Comparison of ENCODE assay signal across 14 mouse cellular contexts in the genomic region with DNA sequence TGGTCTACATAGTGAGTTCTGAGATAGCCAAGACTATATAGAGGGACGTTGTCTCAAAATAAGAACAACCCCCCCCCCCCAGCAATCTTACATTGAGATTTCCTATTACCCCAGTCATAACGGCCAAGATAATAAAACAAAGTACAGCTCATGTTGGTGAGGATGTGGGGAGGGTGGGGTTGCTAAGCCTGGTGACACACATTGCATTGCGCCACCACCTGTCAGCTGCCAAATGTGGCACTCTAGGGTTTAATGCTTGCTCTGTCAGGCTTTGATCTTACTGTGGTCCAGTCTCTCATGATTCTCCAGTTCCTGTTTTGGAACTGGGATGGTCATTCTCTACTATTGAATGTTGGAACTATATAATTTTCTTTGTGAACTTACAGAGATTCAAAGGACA. TPM values are rescaled to one million over a fixed set of nuclear protein-coding genes. Genes with fewer than 3 reads are reported as not detected.
DNase-seq lines count a peak whose midpoint lies in the region; ATAC-seq and TF ChIP-seq lines count a peak whose summit lies in the region.
"Had no signal": no experiment of that assay in that cellular context is flagged by ENCODE, and none has a peak within 500 bp of the region (broad histone marks: within the 10 kb centered on the region; RNA-seq: fewer than 3 reads in every experiment).

No protein-coding gene starts in this region.

- WGBS in liver, postnatal 0 days (ENCODE audit: insufficient replicate concordance): 56% methylated on average over 3 of the region's 3 CpGs
- WGBS in liver, embryonic 12.5 days (ENCODE audit: insufficient replicate concordance): 59% methylated on average over 3 of the region's 3 CpGs
- WGBS in midbrain, embryonic 14.5 days: 89% methylated on average over 3 of the region's 3 CpGs

- 0 out of 2 replicates have a peak, but pooled peaks have one; percentile 16 for TF ChIP-seq CTCF in liver, postnatal 0 days (IDR thresholded peaks at IDR 0.05; ENCODE audit: low read depth)

- H3K9me3 ChIP-seq in liver, postnatal 0 days (ENCODE audit: low read length): no peaks in the 10 kb centered on the region
- H3K9me3 ChIP-seq in liver, embryonic 12.5 days (replicated peaks): no peaks in the 10 kb centered on the region
- H3K9me3 ChIP-seq in midbrain, embryonic 14.5 days (ENCODE audit: control insufficient read depth, low read length): no peaks in the 10 kb centered on the region
- H3K9me3 ChIP-seq: embryonic facial prominence, embryonic 10.5 days; limb, embryonic 15.5 days; midbrain, embryonic 13.5 days had no signal

- no peaks in the 10 kb centered on the region for H3K27me3 ChIP-seq in liver, postnatal 0 days (ENCODE audit: insufficient read depth, low read length)
- no peaks in the 10 kb centered on the region for H3K27me3 ChIP-seq in liver, embryonic 12.5 days (replicated peaks)
- no peaks in the 10 kb centered on the region for H3K27me3 ChIP-seq in midbrain, embryonic 14.5 days (ENCODE audit: control insufficient read depth, insufficient read depth, low read length)
- H3K27me3 ChIP-seq: limb, embryonic 15.5 days; midbrain, embryonic 13.5 days had no signal

- no peak overlapping the region for H3K4me3 ChIP-seq in liver, postnatal 0 days (ENCODE audit: low read depth, low read length)
- H3K4me3 ChIP-seq in liver, embryonic 12.5 days: no peak overlapping the region
- no peak overlapping the region for H3K4me3 ChIP-seq in midbrain, embryonic 14.5 days (replicated peaks; ENCODE audit: low read depth, low read length)
- H3K4me3 ChIP-seq: embryonic facial prominence, embryonic 10.5 days; limb, embryonic 15.5 days; midbrain, embryonic 13.5 days had no signal

- H3K36me3 ChIP-seq in liver, postnatal 0 days (replicated peaks; ENCODE audit: insufficient read depth, low read length): no peaks in the 10 kb centered on the region
- H3K36me3 ChIP-seq in liver, embryonic 12.5 days: no peaks in the 10 kb centered on the region
- no peaks in the 10 kb centered on the region for H3K36me3 ChIP-seq in midbrain, embryonic 14.5 days (ENCODE audit: control insufficient read depth, insufficient read depth, low read length)
- H3K36me3 ChIP-seq: embryonic facial prominence, embryonic 10.5 days; limb, embryonic 15.5 days; midbrain, embryonic 13.5 days had no signal

- no peaks in the 10 kb centered on the region for H3K4me1 ChIP-seq in liver, postnatal 0 days (ENCODE audit: insufficient read depth)
- peaks cover 12% of the 10 kb centered on the region for H3K4me1 ChIP-seq in liver, embryonic 12.5 days
- no peaks in the 10 kb centered on the region for H3K4me1 ChIP-seq in midbrain, embryonic 14.5 days (ENCODE audit: control insufficient read depth, insufficient read depth, low read length)
- H3K4me1 ChIP-seq: embryonic facial prominence, embryonic 10.5 days; limb, embryonic 15.5 days; midbrain, embryonic 13.5 days had no signal

- H3K9ac ChIP-seq in liver, postnatal 0 days (replicated peaks): no peak overlapping the region
- H3K9ac ChIP-seq in liver, embryonic 12.5 days: no peak overlapping the region
- no peak overlapping the region for H3K9ac ChIP-seq in midbrain, embryonic 14.5 days (replicated peaks; ENCODE audit: low read length)
- H3K9ac ChIP-seq: limb, embryonic 15.5 days; midbrain, embryonic 13.5 days had no signal

- no peak for TF ChIP-seq EP300 in liver, postnatal 0 days (IDR thresholded peaks at IDR 0.05; ENCODE audit: low read depth)

- no peak for ATAC-seq in liver, postnatal 0 days
- ATAC-seq in liver, embryonic 12.5 days: no peak
- peak; percentile 97 for ATAC-seq in common myeloid progenitor, adult 5-6 weeks (replicated peaks; ENCODE audit: low read depth, poor library complexity, severe bottlenecking)
- no peak for ATAC-seq in midbrain, embryonic 14.5 days (ENCODE audit: low FRiP score, low TSS enrichment)
- ATAC-seq: forebrain, embryonic 14.5 days; hindbrain, postnatal 0 days; midbrain, embryonic 13.5 days had no signal

- no peak overlapping the region for H3K4me2 ChIP-seq in liver, postnatal 0 days (ENCODE audit: low read depth, low read length)
- H3K4me2 ChIP-seq in liver, embryonic 12.5 days: no peak overlapping the region
- no peak overlapping the region for H3K4me2 ChIP-seq in midbrain, embryonic 14.5 days (ENCODE audit: low read length)
- H3K4me2 ChIP-seq: limb, embryonic 15.5 days; midbrain, embryonic 13.5 days had no signal

- H3K27ac ChIP-seq in liver, postnatal 0 days (ENCODE audit: low read depth): no peak overlapping the region
- H3K27ac ChIP-seq in liver, embryonic 12.5 days: no peak overlapping the region
- no peak overlapping the region for H3K27ac ChIP-seq in midbrain, embryonic 14.5 days (replicated peaks; ENCODE audit: low read depth, low read length)
- H3K27ac ChIP-seq: embryonic facial prominence, embryonic 10.5 days; hindbrain, postnatal 0 days; limb, embryonic 15.5 days; midbrain, embryonic 13.5 days had no signal

- DNase-seq in liver, postnatal 0 days: peak; percentile 31
- peak; percentile 44 for DNase-seq in lung, postnatal 25 days (ENCODE audit: low spot score)
- peak; percentile 6 for DNase-seq in thymus, postnatal 25 days
- DNase-seq in embryo, embryonic 10 days (ENCODE audit: low spot score): no peak
- DNase-seq in urinary bladder, postnatal 14 days (ENCODE audit: low spot score): no peak
- DNase-seq in midbrain, embryonic 14.5 days: no peak
- DNase-seq: heart, adult 18-20 months had no signal

RNA-seq across cellular contexts. Expression of a gene that starts 43.8 kb away (rescaled TPM):
- 19.1 and 20.9 TPM in 2 replicates for polyA plus RNA-seq in liver, postnatal 0 days (2015; fragmentation: Nextera tagmentation; extraction: Ambion mirVana)
- polyA plus RNA-seq in liver, embryonic 12.5 days (2016; fragmentation: Nextera tagmentation; extraction: Ambion mirVana): 24.4 and 25.7 TPM in 2 replicates
- 33.5 and 41.2 TPM in 2 replicates for total RNA-seq in common myeloid progenitor, adult 5-6 weeks (2017)
- polyA plus RNA-seq in midbrain, embryonic 14.5 days (2014; fragmentation: Nextera tagmentation; extraction: Ambion mirVana): 43.8 and 51.3 TPM in 2 replicates

RNA-seq across cellular contexts. Expression of a gene that starts 49.3 kb away (rescaled TPM):
- polyA plus RNA-seq in liver, postnatal 0 days (2015; fragmentation: Nextera tagmentation; extraction: Ambion mirVana): 148 and 158 TPM in 2 replicates
- polyA plus RNA-seq in liver, embryonic 12.5 days (2016; fragmentation: Nextera tagmentation; extraction: Ambion mirVana): 353 and 360 TPM in 2 replicates
- total RNA-seq in common myeloid progenitor, adult 5-6 weeks (2017): 619 and 635 TPM in 2 replicates
- polyA plus RNA-seq in midbrain, embryonic 14.5 days (2014; fragmentation: Nextera tagmentation; extraction: Ambion mirVana): 116 and 129 TPM in 2 replicates

RNA-seq across cellular contexts. Expression of a gene that starts 58.9 kb away (rescaled TPM):
- polyA plus RNA-seq in liver, postnatal 0 days (2015; fragmentation: Nextera tagmentation; extraction: Ambion mirVana): 9.1 and 10.3 TPM in 2 replicates
- 3.0 and 5.1 TPM in 2 replicates for polyA plus RNA-seq in liver, embryonic 12.5 days (2016; fragmentation: Nextera tagmentation; extraction: Ambion mirVana)
- 8.2 and 22.5 TPM in 2 replicates for total RNA-seq in common myeloid progenitor, adult 5-6 weeks (2017)
- polyA plus RNA-seq in midbrain, embryonic 14.5 days (2014; fragmentation: Nextera tagmentation; extraction: Ambion mirVana): 29.1 and 33.7 TPM in 2 replicates

RNA-seq across cellular contexts. Expression of a gene that starts 59.2 kb away (rescaled TPM):
- polyA plus RNA-seq in liver, postnatal 0 days (2015; fragmentation: Nextera tagmentation; extraction: Ambion mirVana): 7.9 and 10.5 TPM in 2 replicates
- 13.7 and 15.4 TPM in 2 replicates for polyA plus RNA-seq in liver, embryonic 12.5 days (2016; fragmentation: Nextera tagmentation; extraction: Ambion mirVana)
- total RNA-seq in common myeloid progenitor, adult 5-6 weeks (2017): 8.6 and 14.6 TPM in 2 replicates
- 44.7 and 65.1 TPM in 2 replicates for polyA plus RNA-seq in midbrain, embryonic 14.5 days (2014; fragmentation: Nextera tagmentation; extraction: Ambion mirVana)

Comparison
In these comparisons a context has a peak if more than half of its experiments do, and no peak if none do; other contexts are left out.
1. DNase-seq: peak in liver, postnatal 0 days (single experiment), lung, postnatal 25 days (single experiment) and thymus, postnatal 25 days (single experiment); none in embryo, embryonic 10 days (single experiment), urinary bladder, postnatal 14 days (single experiment) and midbrain, embryonic 14.5 days (single experiment).